Mouse (Mus musculus): Measurements from ENCODE around the gene Spag5.

DNA sequence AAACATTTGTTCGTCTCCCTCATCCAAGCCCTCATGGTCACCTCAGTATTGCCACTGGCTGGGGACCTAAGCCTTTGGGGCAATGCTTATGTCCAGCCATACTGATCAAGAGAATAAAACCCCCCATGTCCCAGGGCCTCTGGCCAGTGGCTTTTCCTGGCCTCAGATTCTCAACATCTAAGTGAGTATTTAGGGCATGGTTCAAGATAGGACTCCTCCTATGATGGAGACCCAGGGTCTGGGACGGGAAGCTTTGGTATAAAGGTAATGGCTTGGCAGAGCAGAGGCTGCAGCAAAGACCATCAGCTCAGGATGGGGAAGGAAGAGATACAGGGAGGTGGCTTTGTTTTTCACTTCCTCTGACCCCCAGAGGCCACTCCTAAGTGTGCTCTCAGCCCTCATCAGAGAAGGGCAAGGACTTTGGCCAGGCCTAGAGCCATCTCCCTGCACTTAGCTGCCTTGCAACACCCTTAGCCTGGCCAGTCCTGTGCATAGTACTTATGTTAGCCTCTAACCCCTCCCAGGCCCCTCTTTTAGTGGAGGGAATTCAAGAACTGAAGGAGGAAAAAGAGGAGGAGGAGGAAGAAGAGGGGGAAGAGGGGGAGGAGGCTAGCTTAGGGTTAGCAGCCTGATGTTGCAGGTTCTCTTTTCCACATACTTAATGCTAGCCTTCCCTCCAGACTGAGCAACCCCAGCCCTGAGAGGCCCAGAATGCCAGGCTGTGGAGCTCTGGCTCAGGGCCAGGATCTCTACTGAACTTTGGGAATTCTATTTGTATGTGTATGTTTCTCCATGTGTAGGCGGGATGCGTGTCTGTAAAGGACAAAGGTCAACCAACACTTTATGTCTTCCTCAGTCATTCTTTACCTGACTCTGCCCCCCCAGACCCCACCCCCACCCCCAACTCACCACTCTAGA, 48.4 kb downstream of the Spag5 start:
- TF ChIP-seq CTCF (IDR thresholded peaks at IDR 0.05; ENCODE audit: extremely low read depth, insufficient read depth, insufficient read length, insufficient replicate concordance) (no peak), POLR2A (IDR thresholded peaks at IDR 0.05; ENCODE audit: low read depth, low read length) (no peak)

Measured in spleen, adult 2 months (tissue).